Mouse (Mus musculus) cerebellum, adult 2 months (tissue): ENCODE data around the gene Gss.

Experiments
- CTCF ChIP-seq: fragments of 200-500 bp; IDR thresholded peaks from 2 replicates; pipeline ENCODE4 v1.5.1; 2011; ENCODE audit warnings: low read depth, mild to moderate bottlenecking, control low read depth, low read length, moderate library complexity, borderline replicate concordance; ENCODE audit not compliant: insufficient read depth
- POLR2A ChIP-seq: fragments of 200-500 bp; IDR thresholded peaks from 2 replicates; pipeline ENCODE4 v1.6.1; 2011; ENCODE audit warnings: low read length, control low read depth, borderline replicate concordance; ENCODE audit not compliant: insufficient read depth

- TF ChIP-seq POLR2A (no peak), CTCF (no peak)
Observed at GRCm38 (mm10) chr2:155554426-155554985, 38.1 kb downstream of the Gss start.
